Mouse (Mus musculus) large intestine, adult 2 months (tissue): Measurements from ENCODE around the gene Enpp3. TPM values are rescaled to one million over a fixed set of nuclear protein-coding genes. Genes with fewer than 3 reads are reported as not detected.

Source experiments
- DNase-seq: peaks from one replicate; pipeline ENCODE4 v3.0.0-alpha.2; 2012; ENCODE audit warnings: low read depth, low spot score
- WGBS: fragments of 180-500 bp; shearing (Covaris S2); methylation state at CpG from one replicate; pipeline ENCODE4 v1.1.7; 2018; 5-methylcytosine and 5-hydroxymethylcytosine counted together
- polyA plus RNA-seq: library from polyadenylated mRNA; depleted of rRNA; stranded (reverse); fragments of >200 nt; gene quantifications from 2 replicates; pipeline ENCODE4 v1.2.3, GENCODE M21; 2012

Gene Enpp3
- polyA plus RNA-seq, 1 experiment: 2.2 TPM

DNA sequence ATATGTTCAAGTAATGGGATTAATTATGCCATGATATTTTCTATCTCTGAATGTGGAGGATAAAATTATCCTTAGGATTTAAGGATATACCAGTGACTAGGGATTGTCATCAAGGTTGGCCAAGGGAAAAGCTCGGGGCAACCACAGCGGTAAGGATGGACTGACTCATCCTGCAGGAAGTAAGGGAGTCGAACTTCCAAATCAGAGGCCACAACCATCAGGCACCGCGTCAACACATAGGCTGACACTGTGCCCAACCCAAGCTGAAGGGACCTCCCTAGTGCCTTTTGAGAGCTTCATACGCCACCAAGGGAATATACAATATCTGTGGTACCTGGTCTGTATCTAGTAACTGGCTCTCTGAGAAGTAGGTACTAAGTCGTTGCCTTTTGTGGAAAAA is 73.1 kb downstream of the Enpp3 start:
- DNase-seq: no peak
- WGBS: 89% methylated on average over 7 of the region's 7 CpGs

- WGBS: 60% methylated on average over 11 of the region's 11 CpGs
- no peak for DNase-seq
Measured at GRCm38 (mm10) chr10:24767695-24768094, 74.9 kb downstream of the Enpp3 start.

GRCm38 (mm10) chr10:24766061-24766460 is 76.6 kb downstream of the Enpp3 start:
- 94% methylated on average over 1 of the region's 1 CpGs for WGBS
- no peak for DNase-seq

DNA sequence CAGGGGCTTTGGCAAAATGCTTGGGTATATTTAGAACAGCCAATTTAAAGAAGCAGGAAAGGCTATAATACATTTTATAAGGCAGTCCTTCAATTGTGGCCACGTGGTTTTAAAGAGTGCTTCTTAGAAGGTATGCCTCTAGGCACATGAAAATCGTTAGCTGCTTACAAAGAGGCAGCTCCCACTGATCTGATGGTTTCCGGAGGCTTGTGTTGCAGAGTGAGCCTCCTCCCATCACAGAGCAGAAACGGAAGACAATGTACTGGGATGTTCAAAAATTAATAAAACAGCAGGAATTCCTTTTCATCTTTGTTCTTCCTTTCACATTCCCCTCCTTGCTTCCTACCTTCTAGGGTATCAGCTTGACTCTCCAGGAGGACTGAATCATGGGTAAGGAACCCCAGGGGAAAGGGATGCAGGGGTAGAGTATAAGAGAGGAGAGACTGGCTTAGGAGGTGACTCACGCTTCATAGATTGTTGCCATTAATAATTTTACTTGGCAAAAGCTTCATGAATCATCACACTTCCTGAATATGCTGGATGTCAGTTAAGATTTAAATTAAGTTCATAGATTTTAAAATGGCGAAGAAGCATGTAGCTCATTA is 77.4 kb downstream of the Enpp3 start:
- no peak for DNase-seq
- WGBS: 54% methylated on average over 6 of the region's 6 CpGs

DNA sequence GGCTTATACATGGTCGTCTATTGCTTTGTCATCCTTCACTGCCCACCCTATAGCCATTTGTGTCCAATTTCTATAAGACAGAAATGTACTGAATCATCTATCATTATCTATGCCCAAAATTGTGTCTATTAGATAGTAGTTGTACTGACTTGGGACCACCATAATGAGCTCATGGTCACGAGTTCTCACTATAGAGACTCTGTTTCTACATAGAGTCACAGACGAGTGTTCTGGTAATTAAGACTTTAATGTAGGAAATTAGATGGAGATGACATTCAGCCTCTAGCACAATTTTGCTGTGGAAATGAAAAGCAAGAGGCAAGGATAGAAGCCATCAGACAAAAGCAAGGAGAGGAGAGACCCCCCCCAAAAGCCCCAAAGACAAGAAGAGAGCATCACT is 78.0 kb downstream of the Enpp3 start:
- 64% methylated on average over 3 of the region's 3 CpGs for WGBS
- DNase-seq: no peak

- DNase-seq: no peak
- 93% methylated on average over 3 of the region's 3 CpGs for WGBS
Measured at GRCm38 (mm10) chr10:24763257-24763656, 79.4 kb downstream of the Enpp3 start.

- DNase-seq: no peak
- 71% methylated on average over 8 of the region's 8 CpGs for WGBS
Measured at GRCm38 (mm10) chr10:24758326-24758915, 84.2 kb downstream of the Enpp3 start.

GRCm38 (mm10) chr10:24754874-24755540 is 87.6 kb downstream of the Enpp3 start:
- 59% methylated on average over 9 of the region's 9 CpGs for WGBS
- no peak for DNase-seq

GRCm38 (mm10) chr10:24754251-24754835 is 88.3 kb downstream of the Enpp3 start:
- peak; percentile 47 for DNase-seq
- WGBS: 18% methylated on average over 11 of the region's 11 CpGs

- peak; percentile 39 for DNase-seq
- WGBS: 27% methylated on average over 16 of the region's 16 CpGs
Measured at GRCm38 (mm10) chr10:24753536-24754250, 88.9 kb downstream of the Enpp3 start.

DNA sequence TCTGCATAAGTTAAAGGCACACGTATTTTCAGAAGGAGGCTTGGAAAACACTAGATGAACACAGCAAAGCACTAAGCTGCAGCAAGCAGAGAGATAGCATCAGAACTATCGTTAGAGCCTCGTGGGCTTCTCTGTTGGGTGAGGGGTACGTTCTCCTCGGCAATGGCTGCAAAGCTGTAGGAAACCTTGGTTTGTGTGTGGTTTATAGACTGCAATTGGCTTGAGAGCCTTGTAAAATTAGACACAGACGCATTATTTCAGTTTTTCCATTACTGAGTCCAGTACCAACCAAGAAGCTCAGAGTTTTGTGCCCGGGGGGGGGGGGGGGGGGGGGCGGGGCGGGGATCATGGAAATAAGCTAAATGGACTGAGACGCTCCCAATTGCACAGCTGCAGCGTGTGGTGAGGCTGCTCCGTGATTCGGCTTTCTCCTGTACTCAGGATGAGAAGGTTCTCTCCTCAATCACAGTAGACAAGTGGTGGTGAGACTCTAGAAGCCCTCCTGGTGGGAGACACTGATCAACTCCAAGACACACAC is 99.6 kb downstream of the Enpp3 start:
- 41% methylated on average over 13 of the region's 13 CpGs for WGBS
- no peak for DNase-seq

DNA sequence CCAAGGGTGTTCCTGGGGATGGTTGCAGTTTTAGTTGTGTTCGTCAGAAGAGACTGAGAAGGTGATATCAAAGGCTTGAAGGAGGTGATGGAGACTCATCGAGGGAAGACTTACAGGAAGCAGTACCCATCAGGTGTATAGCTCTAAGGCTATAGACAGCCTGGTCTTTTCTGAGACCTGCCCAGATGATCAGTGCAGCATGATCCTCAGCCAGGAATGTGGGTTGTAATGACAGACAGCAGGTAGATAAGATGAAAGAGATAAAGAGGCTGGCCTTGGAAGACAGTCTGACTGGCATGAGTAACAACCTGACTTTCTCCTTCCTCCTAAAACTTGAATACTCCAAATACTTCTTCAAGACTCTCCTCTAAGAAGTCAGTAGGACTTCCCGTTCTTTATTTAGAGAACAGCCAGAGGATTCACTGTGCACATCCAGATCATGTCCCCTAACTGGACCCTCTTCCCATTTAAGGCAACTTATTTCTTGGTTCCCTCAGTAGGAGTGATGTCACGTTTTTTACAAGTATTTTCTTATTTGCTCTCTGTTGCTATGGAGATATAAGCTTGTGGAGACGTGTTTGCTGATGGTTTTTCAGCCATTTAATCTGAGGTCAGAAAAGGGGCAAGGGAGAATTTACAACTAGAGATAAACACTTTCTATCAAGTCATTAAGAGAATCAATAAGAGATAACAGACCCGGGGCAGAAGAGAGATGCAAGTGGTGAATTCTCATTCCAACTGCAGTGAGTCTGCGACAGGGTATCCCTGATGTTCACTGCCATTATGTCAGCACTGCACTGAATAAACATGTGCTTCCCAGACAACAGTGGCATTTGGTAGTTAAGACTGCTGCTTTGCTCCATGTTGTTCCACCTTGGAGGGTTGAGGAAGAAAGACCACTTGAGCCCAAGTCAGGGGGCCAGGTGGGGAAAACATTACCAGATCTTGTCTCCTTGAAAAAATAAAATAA is 101.1 kb downstream of the Enpp3 start:
- WGBS: 31% methylated on average over 7 of the region's 7 CpGs
- no peak for DNase-seq

DNA sequence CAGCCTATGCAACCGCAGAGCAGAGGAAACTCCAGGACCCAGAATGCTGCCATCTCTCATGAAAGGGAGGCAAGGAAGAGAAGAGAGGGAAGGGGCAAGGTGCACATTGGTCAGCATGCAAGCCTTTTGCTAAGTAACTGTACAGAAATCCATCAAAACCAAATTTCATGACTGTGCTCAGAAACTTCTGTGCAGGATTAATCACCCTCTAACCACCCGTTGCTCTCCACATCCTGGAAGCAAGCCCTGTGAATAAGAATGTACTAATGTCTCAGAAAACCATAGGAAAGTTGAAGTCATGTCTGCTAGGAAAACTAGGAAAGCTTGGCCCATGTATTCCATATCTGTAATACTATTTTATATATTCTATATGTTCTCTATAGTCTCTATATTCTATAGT is 103.5 kb downstream of the Enpp3 start:
- DNase-seq: no peak
- WGBS: 66% methylated on average over 2 of the region's 2 CpGs

DNA sequence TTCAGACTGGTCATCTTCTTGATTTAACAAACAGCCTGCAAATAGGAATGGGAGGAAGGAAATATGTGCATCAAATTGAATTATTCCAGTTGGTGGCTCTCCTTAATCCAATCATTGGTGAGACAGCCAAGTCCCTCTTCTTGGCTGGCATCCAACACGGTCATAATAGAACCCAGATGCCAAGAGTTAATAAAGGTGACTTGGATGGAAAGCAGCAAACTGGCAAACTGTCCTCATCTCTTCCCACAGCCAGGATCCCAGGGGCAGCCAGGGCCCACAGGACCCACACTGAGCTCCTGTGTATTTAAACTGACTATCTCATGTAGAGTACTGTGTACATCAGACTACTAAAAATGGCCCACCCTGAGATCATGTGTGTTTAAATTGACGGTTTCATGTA is 104.2 kb downstream of the Enpp3 start:
- 49% methylated on average over 2 of the region's 2 CpGs for WGBS
- no peak for DNase-seq

- 84% methylated on average over 5 of the region's 5 CpGs for WGBS
- no peak for DNase-seq
Measured at GRCm38 (mm10) chr10:24735027-24735777, 107.4 kb downstream of the Enpp3 start.

- WGBS: 88% methylated on average over 4 of the region's 4 CpGs
Measured at GRCm38 (mm10) chr10:24727478-24727877, 115.1 kb downstream of the Enpp3 start.

GRCm38 (mm10) chr10:24725197-24725596 is 117.4 kb downstream of the Enpp3 start:
- DNase-seq: no peak
- 84% methylated on average over 2 of the region's 2 CpGs for WGBS

More at GRCm38 (mm10) chr10:24727478-24727877, 115.1 kb downstream of the Enpp3 start:
- no peak for DNase-seq
